Mouse (Mus musculus) cortical plate, adult 2 months (tissue): ENCODE measurements around the gene Stoml1. TPM values are rescaled to one million over a fixed set of nuclear protein-coding genes. Genes with fewer than 3 reads are reported as not detected.

ENCODE experiments used
- H3K27ac ChIP-seq: fragments of 200-500 bp; 2 replicates; pipeline ENCODE4 v1.5.1; 2012; ENCODE audit warnings: low read length, control low read depth, inconsistent platforms; ENCODE audit not compliant: insufficient read depth
- H3K4me1 ChIP-seq: fragments of 200-500 bp; 2 replicates; pipeline ENCODE4 v1.6.1; 2011; ENCODE audit warnings: low read length; ENCODE audit not compliant: control insufficient read depth, insufficient read depth
- H3K4me3 ChIP-seq: fragments of 200-500 bp; 2 replicates; pipeline ENCODE4 v1.5.1; 2011; ENCODE audit warnings: mild to moderate bottlenecking, low read length, control low read depth; ENCODE audit not compliant: insufficient read depth
- CTCF ChIP-seq: fragments of 200-500 bp; IDR thresholded peaks from 2 replicates; pipeline ENCODE4 v1.5.1; 2011; ENCODE audit warnings: mild to moderate bottlenecking, control low read depth, low read length; ENCODE audit not compliant: insufficient read depth; ENCODE audit errors: extremely low read depth
- POLR2A ChIP-seq: fragments of 200-500 bp; IDR thresholded peaks from 2 replicates; pipeline ENCODE4 v1.6.1; 2011; ENCODE audit warnings: mild to moderate bottlenecking, low read length, control low read depth; ENCODE audit not compliant: insufficient read depth; ENCODE audit errors: extremely low read depth
- polyA plus RNA-seq: library from polyadenylated mRNA; depleted of rRNA; stranded (reverse); fragments of >200 nt; gene quantifications from 2 replicates; pipeline ENCODE4 v1.2.3, GENCODE M21; 2012

Stoml1 gene
- polyA plus RNA-seq, 1 experiment = 124 TPM

- TF ChIP-seq CTCF (no peak), POLR2A (no peak)
- Histone ChIP-seq H3K4me1 (peaks cover 5% of the 10 kb centered on the region), H3K4me3 (no peak overlapping the region), H3K27ac (no peak overlapping the region)
These were observed 26.8 kb downstream of the Stoml1 start for GRCm38 (mm10) chr9:58279780-58280179.

- no peak overlapping the region for H3K4me3 ChIP-seq
- H3K27ac ChIP-seq = no peak overlapping the region
- peaks cover under 1% of the 10 kb centered on the region for H3K4me1 ChIP-seq
- TF ChIP-seq CTCF = peak; percentile 68
- no peak for TF ChIP-seq POLR2A
These were observed 27.5 kb downstream of the Stoml1 start for GRCm38 (mm10) chr9:58280259-58281109.

GRCm38 (mm10) chr9:58281597-58281996, 28.6 kb downstream of the Stoml1 start:
- Histone ChIP-seq H3K4me3 (no peak overlapping the region), H3K4me1 (no peaks in the 10 kb centered on the region), H3K27ac (no peak overlapping the region)
- peak; percentile 49; the same call in 1 of the 2 replicates for TF ChIP-seq CTCF
- no peak for TF ChIP-seq POLR2A

GRCm38 (mm10) chr9:58283431-58283830, 30.5 kb downstream of the Stoml1 start:
- no peak overlapping the region for H3K4me3 ChIP-seq
- H3K27ac ChIP-seq = no peak overlapping the region
- TF ChIP-seq CTCF (no peak), POLR2A (no peak)
- H3K4me1 ChIP-seq = no peaks in the 10 kb centered on the region

- Histone ChIP-seq H3K4me1 (no peaks in the 10 kb centered on the region), H3K4me3 (no peak overlapping the region), H3K27ac (no peak overlapping the region)
- TF ChIP-seq CTCF (no peak), POLR2A (no peak)
These were observed 36.1 kb downstream of the Stoml1 start for GRCm38 (mm10) chr9:58289090-58289489.

DNA sequence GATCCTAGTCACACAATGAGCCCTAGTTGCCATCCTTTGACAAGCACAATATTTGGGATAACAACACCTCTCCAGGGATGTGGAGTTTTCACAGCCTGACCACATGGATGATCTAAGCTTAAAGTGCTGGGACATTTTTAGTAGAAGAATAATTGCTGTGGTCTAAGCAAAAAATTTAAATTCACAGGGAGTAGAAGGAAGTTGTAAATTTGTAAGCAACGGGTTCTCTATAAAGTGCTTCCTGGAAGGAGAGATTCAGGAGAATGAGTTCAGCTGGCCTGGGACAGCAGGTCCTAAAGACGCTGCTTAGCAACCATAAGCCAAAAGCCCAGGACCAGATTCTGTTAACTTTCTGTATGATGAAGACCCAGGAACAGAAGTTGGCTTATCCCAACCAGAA, 36.9 kb downstream of the Stoml1 start:
- no peaks in the 10 kb centered on the region for H3K4me1 ChIP-seq

GRCm38 (mm10) chr9:58294527-58294926, 41.6 kb downstream of the Stoml1 start:
- TF ChIP-seq CTCF (no peak), POLR2A (no peak)
- H3K4me3 ChIP-seq = no peak overlapping the region
- no peaks in the 10 kb centered on the region for H3K4me1 ChIP-seq
- H3K27ac ChIP-seq = no peak overlapping the region

More for the DNA sequence above, 36.9 kb downstream of the Stoml1 start:
- no peak overlapping the region for H3K27ac ChIP-seq
- TF ChIP-seq POLR2A = no peak
- no peak for TF ChIP-seq CTCF
- H3K4me3 ChIP-seq = no peak overlapping the region

DNA sequence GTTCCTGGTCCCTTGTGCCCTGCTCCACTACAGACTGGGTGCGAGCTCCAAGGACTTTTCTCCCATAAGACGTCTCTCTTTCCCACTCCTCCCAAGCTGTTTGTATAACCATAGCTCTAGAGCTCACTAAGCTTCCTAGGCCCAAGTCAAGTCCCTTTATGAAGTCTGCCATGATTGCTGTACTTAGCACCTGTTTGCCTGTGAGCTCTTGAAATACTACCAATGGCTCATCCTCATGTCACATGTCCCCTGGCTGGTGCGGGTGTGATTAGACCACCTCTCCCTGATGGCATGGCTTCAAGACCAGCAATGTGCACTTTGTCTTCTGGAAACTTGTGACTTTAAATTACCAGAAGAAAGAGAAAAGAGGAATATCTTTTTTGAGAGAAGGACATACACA, 42.4 kb downstream of the Stoml1 start:
- no peaks in the 10 kb centered on the region for H3K4me1 ChIP-seq
- no peak for TF ChIP-seq CTCF
- no peak for TF ChIP-seq POLR2A
- no peak overlapping the region for H3K27ac ChIP-seq
- H3K4me3 ChIP-seq = no peak overlapping the region

GRCm38 (mm10) chr9:58295766-58296361, 42.9 kb downstream of the Stoml1 start:
- TF ChIP-seq CTCF (no peak), POLR2A (no peak)
- H3K4me1 ChIP-seq = no peaks in the 10 kb centered on the region
- no peak overlapping the region for H3K27ac ChIP-seq
- no peak overlapping the region for H3K4me3 ChIP-seq

DNA sequence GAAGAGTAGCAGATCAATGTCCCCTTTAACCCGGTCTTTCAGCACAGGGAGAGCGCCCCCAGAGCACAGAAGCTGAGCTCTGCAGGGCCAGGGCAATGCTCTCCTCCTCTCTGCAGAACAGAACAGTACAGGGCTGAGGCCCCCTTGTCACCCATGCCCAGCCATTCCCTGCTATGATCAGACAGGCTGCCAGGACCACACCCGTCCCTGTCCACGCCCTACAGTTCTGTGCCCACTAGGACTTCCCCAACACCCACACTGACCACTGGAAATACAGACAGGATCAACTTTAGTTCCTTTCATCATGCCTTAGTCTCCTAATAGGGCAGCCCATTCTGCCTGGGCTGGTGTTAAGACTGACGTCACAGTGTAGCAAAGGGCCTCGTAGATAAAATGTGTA, 44.1 kb downstream of the Stoml1 start:
- H3K4me1 ChIP-seq = no peaks in the 10 kb centered on the region
- H3K27ac ChIP-seq = no peak overlapping the region
- TF ChIP-seq POLR2A (no peak), CTCF (no peak)
- H3K4me3 ChIP-seq = no peak overlapping the region
